Mouse (Mus musculus) MEL (cell line): ENCODE measurements around the gene Sorl1.

Source experiments
- CTCF ChIP-seq, 3 experiments: IDR thresholded peaks in 2 of 3; conservative IDR thresholded peaks in 1 of 3; 2 replicates each; pipeline ENCODE4 v1.5.1; 2011 to 2012; ENCODE audit warnings: low read length in 3 of 3, low read depth in 2 of 3, mild to moderate bottlenecking in 2 of 3, improper control_type of control experiment in 1 of 3, inconsistent platforms in 1 of 3, mixed read lengths in 1 of 3, moderate library complexity in 1 of 3; ENCODE audit not compliant: control insufficient read depth in 1 of 3, insufficient read depth in 1 of 3, poor library complexity in 1 of 3, severe bottlenecking in 1 of 3
- GATA1 ChIP-seq: IDR thresholded peaks from 2 replicates; pipeline ENCODE4 v1.6.1; 2011; ENCODE audit warnings: low read depth, low read length, improper control_type of control experiment
- NRF1 ChIP-seq: IDR thresholded peaks from 2 replicates; pipeline ENCODE4 v1.6.1; 2014; ENCODE audit warnings: low read depth, mild to moderate bottlenecking, inconsistent platforms, low read length, improper control_type of control experiment, moderate library complexity; ENCODE audit not compliant: poor library complexity, insufficient read depth, severe bottlenecking

DNA sequence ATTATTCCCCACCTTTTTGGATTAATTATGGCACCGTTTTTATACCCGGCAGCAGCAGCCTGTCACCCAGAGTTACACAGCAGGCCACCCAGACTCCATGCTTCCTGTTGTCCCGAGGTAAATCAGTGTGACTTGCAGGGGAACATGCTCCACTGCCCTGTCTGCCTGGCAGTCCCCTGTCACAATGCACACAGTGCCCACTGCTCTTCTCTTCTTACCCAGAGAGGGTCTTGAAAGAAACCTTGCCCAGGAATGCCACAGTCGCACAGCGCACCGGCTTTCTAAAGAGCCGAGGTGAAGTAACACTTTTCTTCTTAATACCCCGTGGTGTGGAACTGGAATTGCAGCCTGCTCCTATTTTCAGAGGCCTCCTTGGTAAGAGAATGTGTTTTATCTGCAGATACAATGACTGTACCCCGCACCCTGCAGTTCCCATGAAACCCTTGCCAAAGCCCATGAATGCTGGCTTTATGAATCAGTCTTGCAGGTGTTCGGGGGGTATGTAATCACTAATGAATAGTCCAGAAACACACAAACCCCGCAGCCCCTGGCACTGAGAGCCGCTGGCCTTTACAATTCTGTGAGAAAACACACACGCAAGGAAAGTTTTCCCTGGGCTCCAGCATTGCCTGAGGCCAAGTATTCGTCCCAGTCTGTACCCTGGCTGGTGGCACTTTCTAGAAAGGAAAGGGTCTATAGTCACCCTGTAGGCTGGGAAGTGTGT lies 205.3 kb downstream of the Sorl1 start:
- TF ChIP-seq NRF1 (no peak), CTCF (IDR thresholded peaks at IDR 0.05 in 2 of 3, conservative IDR thresholded peaks at IDR 0.05 in 1 of 3; ENCODE audit: control insufficient read depth in 1 of 3, insufficient read depth in 1 of 3, low read depth in 2 of 3, low read length in 3 of 3, poor library complexity in 1 of 3, severe bottlenecking in 1 of 3) (no peak), GATA1 (no peak)
